Mouse (Mus musculus): ENCODE data around the gene Stard7.

The Stard7 gene

GRCm38 (mm10) chr2:127315155-127315470 lies 45.1 kb downstream of the Stard7 start:
- in situ Hi-C loops (cut with MboI, MseI): loop anchor here in 1 of 2 experiments (25.0 kb wide), 1 partner anchor 1872 kb away; the partner anchor contains the start of gene Slc20a1

- in situ Hi-C loops (cut with MboI, MseI): loop anchor here in 1 of 2 experiments (25.0 kb wide), 1 partner anchor 1871 kb away; the partner anchor contains the start of gene Slc20a1
Observed at GRCm38 (mm10) chr2:127316431-127316830, 46.4 kb downstream of the Stard7 start.

GRCm38 (mm10) chr2:127318136-127318535 lies 48.1 kb downstream of the Stard7 start:
- in situ Hi-C loops (cut with MboI, MseI): loop anchor here in 1 of 2 experiments (25.0 kb wide), 1 partner anchor 1869 kb away; the partner anchor contains the start of gene Slc20a1

- in situ Hi-C loops (cut with MboI, MseI): loop anchor here in 1 of 2 experiments (25.0 kb wide), 1 partner anchor 1868 kb away; the partner anchor contains the start of gene Slc20a1
Observed at GRCm38 (mm10) chr2:127319071-127319470, 49.1 kb downstream of the Stard7 start.

- in situ Hi-C loops (cut with MboI, MseI): loop anchor here (10.0 to 25.0 kb wide), 2 partner anchors 998 to 1865 kb away; partner anchors contain the start of gene Slc20a1 (in 1 of the 2)
Observed at GRCm38 (mm10) chr2:127322671-127323285, 52.8 kb downstream of the Stard7 start.

- in situ Hi-C loops (cut with MboI, MseI): loop anchor here (10.0 to 25.0 kb wide), 2 partner anchors 999 to 1864 kb away; partner anchors contain the start of gene Slc20a1 (in 1 of the 2)
Observed at GRCm38 (mm10) chr2:127323667-127324066, 53.6 kb downstream of the Stard7 start.

GRCm38 (mm10) chr2:127324456-127324855 lies 54.4 kb downstream of the Stard7 start:
- in situ Hi-C loops (cut with MboI, MseI): loop anchor here (10.0 to 25.0 kb wide), 2 partner anchors 1000 to 1863 kb away; partner anchors contain the start of gene Slc20a1 (in 1 of the 2)

GRCm38 (mm10) chr2:127328090-127328851 lies 58.3 kb downstream of the Stard7 start:
- in situ Hi-C loops (cut with MboI, MseI): loop anchor here in 1 of 2 experiments (10.0 kb wide), 1 partner anchor 1003 kb away; no protein-coding TSS in a partner anchor

GRCm38 (mm10) chr2:127332807-127333570 lies 63.0 kb downstream of the Stard7 start:
- in situ Hi-C loops (cut with MboI, MseI): loop anchor here in 1 of 2 experiments (10.0 kb wide), 1 partner anchor 78 kb away; no protein-coding TSS in a partner anchor

GRCm38 (mm10) chr2:127333945-127334603 lies 64.1 kb downstream of the Stard7 start:
- in situ Hi-C loops (cut with MboI, MseI): loop anchor here in 1 of 2 experiments (10.0 kb wide), 1 partner anchor 79 kb away; no protein-coding TSS in a partner anchor

- in situ Hi-C loops (cut with MboI, MseI): loop anchor here in 1 of 2 experiments (10.0 kb wide), 1 partner anchor 80 kb away; no protein-coding TSS in a partner anchor
Observed at GRCm38 (mm10) chr2:127335078-127335541, 65.1 kb downstream of the Stard7 start.

- in situ Hi-C loops (cut with MboI, MseI): loop anchor here in 1 of 2 experiments (10.0 kb wide), 1 partner anchor 81 kb away; no protein-coding TSS in a partner anchor
Observed at GRCm38 (mm10) chr2:127335767-127336496, 65.9 kb downstream of the Stard7 start, which contains the start of gene Dusp2. Gene Dusp2 (plus strand): TSS chr2:127336159.

- in situ Hi-C loops (cut with MboI, MseI): loop anchor here in 1 of 2 experiments (10.0 kb wide), 1 partner anchor 82 kb away; no protein-coding TSS in a partner anchor
Observed at GRCm38 (mm10) chr2:127336497-127336832, 66.4 kb downstream of the Stard7 start.

- in situ Hi-C loops (cut with MboI, MseI): loop anchor here in 1 of 2 experiments (10.0 kb wide), 1 partner anchor 82 kb away; no protein-coding TSS in a partner anchor
Observed at GRCm38 (mm10) chr2:127336885-127337284, 66.9 kb downstream of the Stard7 start.

- in situ Hi-C loops (cut with MboI, MseI): loop anchor here in 1 of 2 experiments (10.0 kb wide), 1 partner anchor 83 kb away; no protein-coding TSS in a partner anchor
Observed at GRCm38 (mm10) chr2:127337531-127337930, 67.5 kb downstream of the Stard7 start.

- in situ Hi-C loops (cut with MboI, MseI): loop anchor here in 1 of 2 experiments (10.0 kb wide), 1 partner anchor 83 kb away; no protein-coding TSS in a partner anchor
Observed at GRCm38 (mm10) chr2:127338012-127338411, 68.0 kb downstream of the Stard7 start.

GRCm38 (mm10) chr2:127338416-127338815 lies 68.4 kb downstream of the Stard7 start, which contains the start of gene Astl:
Gene Astl (plus strand): TSS chr2:127338639.
- in situ Hi-C loops (cut with MboI, MseI): loop anchor here in 1 of 2 experiments (10.0 kb wide), 1 partner anchor 84 kb away; no protein-coding TSS in a partner anchor

- in situ Hi-C loops (cut with MboI, MseI): loop anchor here in 1 of 2 experiments (10.0 kb wide), 1 partner anchor 84 kb away; no protein-coding TSS in a partner anchor
Observed at GRCm38 (mm10) chr2:127338833-127339232, 68.8 kb downstream of the Stard7 start.

- in situ Hi-C loops (cut with MboI, MseI): loop anchor here in 1 of 2 experiments (10.0 kb wide), 1 partner anchor 84 kb away; no protein-coding TSS in a partner anchor
Observed at GRCm38 (mm10) chr2:127339262-127339661, 69.2 kb downstream of the Stard7 start.
